Mouse (Mus musculus): Measurements from ENCODE around the gene Rreb1.

Rreb1 gene

DNA sequence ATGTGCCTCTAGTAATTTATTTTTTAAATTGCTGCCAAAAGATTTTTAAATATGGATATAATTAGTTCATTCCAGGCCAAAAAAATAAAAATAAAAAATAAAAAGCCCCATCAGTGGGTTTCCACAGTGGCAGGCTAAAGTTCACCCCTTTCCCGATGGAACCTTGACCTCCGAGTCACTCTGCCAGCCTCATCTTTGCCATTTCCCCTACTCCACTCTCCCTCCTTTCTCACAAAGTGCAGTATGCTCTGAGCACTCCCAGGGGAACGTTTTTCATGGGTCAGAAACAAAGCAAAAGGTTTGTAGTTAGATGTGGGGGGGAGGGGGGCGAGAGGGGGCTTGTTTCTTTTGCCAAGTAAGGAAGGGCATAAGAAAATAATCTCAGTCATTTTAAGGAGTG is 98.6 kb downstream of the Rreb1 start:
- DNase-seq (ENCODE audit: low spot score) = peak; percentile 84

- peak; percentile 75 for DNase-seq (ENCODE audit: low spot score)
These were observed 99.0 kb downstream of the Rreb1 start for GRCm38 (mm10) chr13:37877241-37877640.

DNA sequence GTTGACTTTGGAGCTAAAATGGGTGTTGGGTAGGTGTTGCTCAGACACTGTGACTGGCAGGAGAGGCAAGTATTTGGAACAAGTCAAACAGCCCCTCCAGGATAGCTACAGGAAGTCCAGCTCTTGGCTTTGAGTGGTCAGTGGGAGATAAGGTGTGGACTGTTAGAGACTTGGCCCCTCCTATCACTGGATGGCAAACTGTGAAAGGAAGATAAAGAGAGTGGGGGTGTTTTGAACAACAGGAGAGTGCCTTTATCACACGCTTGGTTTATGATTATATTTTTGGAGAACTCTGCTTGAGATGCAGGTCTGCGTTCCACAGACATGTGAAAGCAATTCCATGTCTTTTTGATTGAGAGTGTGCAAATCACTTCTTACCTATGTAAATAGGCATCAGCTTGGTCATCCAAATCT is 100.7 kb downstream of the Rreb1 start:
- no peak for DNase-seq (ENCODE audit: low spot score)

GRCm38 (mm10) chr13:37879556-37879955 is 101.4 kb downstream of the Rreb1 start:
- peak; percentile 48 for DNase-seq (ENCODE audit: low spot score)

DNA sequence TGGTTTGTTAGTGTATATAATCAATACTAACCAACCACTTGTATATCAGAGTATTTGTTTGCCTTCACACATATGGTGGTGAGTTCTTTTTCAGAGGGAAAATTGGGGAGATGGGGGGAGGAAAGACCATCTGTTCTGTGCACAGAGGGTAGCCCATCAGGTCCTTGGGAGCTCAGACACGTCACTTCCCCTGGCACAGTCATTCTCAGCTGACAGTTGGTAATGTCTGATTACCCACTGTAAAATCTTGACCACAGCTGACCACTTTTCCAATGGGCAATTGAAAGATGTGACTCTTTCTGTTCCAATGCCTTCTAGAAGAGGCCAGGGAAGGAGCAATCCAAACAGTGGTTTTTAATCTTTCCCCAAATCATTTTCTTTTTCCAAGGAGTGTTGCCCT is 101.8 kb downstream of the Rreb1 start:
- DNase-seq (ENCODE audit: low spot score) = no peak

DNA sequence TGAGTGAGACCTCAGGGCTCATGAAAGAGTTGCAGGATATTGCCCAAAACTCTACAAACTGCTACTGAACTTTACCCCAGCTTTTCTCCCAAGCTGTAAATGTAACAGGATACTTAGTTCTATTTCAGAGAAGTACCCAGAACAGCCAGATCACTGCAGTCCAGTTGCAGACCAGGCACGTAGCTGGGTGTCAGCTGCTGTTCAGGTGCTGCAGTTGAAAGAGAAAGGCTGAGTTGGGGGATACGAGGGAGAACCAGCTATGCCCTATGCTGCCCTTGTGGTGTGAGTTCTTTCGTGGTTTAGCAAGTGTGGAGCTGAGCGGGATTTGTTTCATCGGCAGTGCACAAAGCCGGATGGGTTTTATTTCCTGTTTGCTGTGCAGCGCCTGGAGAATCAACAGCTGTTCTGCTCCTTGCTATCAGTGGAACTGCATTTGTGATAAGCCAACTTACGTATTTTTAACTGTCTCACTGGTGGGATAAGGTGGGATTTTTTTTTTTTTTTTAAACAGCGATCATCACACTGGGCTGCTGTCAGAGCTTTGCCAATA is 102.5 kb downstream of the Rreb1 start:
- peak; percentile 76 for DNase-seq (ENCODE audit: low spot score)

DNA sequence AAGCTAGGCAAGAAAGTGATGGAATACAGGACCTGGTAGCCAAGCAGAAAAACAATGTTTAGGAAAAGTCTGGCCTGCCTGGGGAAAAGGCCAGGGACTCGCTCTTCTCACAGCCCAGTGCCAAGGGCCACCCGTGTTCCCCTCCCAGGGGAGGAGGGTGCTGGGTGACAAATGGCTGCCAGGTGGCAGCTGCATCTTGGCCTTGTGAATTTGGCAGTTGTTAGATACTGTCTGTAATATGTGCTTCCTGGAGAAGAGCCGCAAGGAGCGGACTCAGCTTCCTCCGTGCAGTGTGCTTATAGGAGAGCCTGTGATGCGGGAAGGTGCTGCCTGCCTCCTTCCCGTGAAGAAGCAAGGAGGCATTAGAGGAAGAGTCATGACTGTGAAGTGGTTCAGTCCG is 104.3 kb downstream of the Rreb1 start:
- peak; percentile 70 for DNase-seq (ENCODE audit: low spot score)

- peak; percentile 59 for DNase-seq (ENCODE audit: low spot score)
These were observed 104.8 kb downstream of the Rreb1 start for GRCm38 (mm10) chr13:37883008-37883407.

DNA sequence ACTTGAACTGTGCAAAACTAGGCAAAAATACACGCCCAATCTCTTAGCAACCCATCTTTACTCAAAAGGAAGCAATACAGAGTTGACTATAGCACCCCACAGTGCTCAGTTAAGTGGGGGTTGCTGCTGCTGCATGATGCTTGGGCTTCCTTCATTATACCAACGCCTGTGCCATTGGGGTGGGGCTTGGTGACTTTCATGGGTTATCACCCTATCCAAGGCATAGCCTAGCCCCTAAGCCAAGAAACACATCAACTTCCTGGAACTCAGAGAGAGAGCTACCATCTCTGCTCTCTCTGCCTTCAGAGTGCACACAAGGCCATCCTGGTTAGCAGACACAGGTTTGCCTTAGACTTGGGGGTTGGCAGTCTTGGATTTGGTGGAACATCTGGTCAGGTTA is 107.2 kb downstream of the Rreb1 start:
- DNase-seq (ENCODE audit: low spot score) = no peak

DNA sequence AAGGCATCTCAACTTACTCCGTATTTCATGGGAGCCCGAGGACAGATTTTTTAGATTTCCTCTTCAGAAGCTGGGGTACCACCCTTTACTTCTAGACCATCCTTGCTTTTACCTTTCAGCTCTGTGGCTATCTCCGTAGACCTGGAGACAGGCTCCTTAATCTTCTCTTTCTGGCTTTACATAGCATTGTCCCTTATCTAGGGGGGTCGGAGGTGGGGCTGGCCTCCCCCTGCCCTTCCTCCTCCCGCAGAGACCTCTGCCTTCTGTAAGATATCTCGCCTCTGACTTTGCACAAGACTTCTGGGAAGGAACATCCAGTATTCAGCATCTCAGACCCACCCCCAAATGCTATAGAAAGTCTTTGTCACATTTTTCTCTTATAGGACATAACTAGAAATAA is 107.8 kb downstream of the Rreb1 start:
- no peak for DNase-seq (ENCODE audit: low spot score)

DNA sequence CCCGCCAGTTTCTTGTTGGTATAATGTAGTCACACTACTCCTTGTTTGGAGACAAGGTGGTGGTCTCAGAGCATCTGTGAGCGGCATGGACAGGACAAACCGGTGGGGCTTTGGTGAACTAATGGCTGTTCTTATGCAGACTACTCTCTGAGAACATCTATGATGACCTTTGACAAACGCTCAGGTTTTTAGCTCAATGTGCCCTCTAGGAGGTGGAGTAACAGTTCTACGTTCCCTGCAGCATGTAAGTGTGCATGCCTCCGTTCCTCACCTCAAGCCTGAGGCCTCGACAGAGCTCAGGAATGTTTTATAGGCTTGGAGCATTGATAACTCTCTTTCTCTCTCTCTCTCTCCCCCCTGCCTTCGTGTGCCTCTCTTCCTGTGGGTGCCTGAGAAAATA is 116.6 kb downstream of the Rreb1 start:
- DNase-seq (ENCODE audit: low spot score) = no peak

- no peak for DNase-seq (ENCODE audit: low spot score)
These were observed 117.5 kb downstream of the Rreb1 start for GRCm38 (mm10) chr13:37895564-37896254.

GRCm38 (mm10) chr13:37896423-37896822 is 118.2 kb downstream of the Rreb1 start:
- no peak for DNase-seq (ENCODE audit: low spot score)

DNA sequence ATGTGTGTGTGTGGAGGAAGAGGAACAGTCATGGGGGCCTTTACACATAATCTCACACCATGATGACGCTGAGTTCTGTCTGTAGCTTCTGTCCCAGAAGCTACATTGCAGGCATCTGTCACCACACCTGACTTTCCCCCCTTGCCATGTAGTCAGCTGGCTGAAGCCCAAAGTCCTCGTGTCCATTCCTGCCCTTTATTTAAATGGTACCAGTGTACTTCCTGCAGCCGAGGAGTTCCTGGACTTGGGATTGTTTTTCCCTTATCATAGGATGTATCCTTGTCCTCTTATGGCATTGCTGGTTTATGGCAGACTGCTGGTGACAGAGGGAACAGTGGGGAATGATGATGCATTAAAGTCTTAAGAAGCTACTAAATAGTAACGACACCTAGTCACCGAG is 120.6 kb downstream of the Rreb1 start:
- no peak for DNase-seq (ENCODE audit: low spot score)

DNA sequence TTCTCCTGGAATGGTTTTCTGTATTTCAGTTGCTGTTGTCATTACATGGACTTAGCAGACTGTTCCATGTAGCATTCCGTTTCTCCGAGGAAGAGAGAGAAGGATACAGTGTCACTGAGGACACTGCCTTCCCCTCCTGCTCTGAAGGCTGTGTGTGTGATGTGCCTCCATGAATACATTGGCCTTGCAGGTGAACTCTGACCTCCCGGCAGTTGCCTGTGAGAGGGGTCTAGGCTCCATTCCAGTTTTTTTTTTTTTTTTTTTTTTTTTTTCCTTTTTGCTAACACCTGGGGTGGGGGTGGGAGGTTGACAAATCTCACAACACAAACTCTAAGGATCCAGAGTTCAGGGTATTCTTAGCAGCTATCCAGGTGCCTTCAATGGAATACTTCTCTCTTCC is 124.8 kb downstream of the Rreb1 start:
- no peak for DNase-seq (ENCODE audit: low spot score)

- DNase-seq (ENCODE audit: low spot score) = no peak
These were observed 125.3 kb downstream of the Rreb1 start for GRCm38 (mm10) chr13:37903476-37903875.

DNA sequence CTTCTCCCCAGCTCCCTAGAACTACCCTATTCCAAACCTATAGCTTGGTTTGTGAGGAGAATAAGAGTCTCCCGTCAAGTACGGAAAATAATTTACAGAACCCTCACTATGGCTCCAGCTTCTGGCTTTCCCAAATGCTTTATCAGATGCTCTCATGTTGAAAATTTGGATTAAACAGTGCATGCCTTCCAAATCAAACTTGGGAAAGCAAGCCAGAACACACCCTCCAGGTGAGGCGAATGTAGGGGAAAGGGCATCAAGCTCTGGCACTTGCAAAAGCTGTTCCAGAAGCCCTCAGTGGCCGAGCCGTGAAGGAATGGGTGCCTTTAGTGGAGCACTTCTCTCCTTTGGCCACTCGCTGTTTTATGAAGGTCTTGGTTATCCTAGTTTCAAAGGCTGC is 126.2 kb downstream of the Rreb1 start:
- DNase-seq (ENCODE audit: low spot score) = no peak

DNA sequence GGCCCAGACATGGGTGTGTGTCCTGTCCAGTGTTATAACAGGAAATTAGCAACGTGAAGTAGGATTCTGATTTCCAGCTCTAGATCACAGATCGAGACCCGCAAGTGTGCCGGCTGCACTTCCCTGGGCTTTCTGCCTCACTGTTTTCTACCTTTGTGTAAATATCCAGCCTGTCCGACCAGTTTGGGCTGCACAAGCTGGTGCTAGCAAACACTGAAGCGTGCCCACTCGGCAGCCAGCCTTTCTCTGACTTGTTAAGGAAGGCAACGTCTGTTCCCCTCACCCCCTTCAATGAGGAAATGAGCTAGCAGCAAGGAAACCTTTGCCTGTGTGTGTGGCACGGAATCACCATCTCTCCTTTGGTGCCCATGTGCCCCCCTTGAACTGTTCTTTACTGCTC is 129.9 kb downstream of the Rreb1 start:
- DNase-seq (ENCODE audit: low spot score) = no peak

GRCm38 (mm10) chr13:37908493-37908892 is 130.3 kb downstream of the Rreb1 start:
- no peak for DNase-seq (ENCODE audit: low spot score)

GRCm38 (mm10) chr13:37909225-37909624 is 131.0 kb downstream of the Rreb1 start:
- no peak for DNase-seq (ENCODE audit: low spot score)

DNA sequence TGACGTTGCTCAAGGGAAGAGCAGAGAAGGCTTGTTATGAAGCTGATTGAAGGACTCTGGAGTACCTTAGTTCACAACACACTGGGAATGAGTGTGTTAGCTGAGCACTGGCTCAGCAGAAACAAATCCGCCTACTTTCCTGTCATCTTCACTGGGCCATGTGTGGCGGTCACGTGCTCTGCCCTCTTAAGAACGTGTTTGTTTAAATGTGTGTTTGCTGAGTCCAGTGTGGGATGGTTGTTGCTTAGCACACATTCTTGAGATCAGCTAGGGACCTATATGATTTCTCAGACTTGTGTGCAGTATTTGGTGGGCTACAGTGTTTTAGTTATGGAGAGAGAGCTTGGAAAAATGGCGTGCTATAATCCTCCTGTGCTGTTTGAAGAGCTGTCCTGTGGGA is 133.8 kb downstream of the Rreb1 start:
- DNase-seq (ENCODE audit: low spot score) = no peak

DNA sequence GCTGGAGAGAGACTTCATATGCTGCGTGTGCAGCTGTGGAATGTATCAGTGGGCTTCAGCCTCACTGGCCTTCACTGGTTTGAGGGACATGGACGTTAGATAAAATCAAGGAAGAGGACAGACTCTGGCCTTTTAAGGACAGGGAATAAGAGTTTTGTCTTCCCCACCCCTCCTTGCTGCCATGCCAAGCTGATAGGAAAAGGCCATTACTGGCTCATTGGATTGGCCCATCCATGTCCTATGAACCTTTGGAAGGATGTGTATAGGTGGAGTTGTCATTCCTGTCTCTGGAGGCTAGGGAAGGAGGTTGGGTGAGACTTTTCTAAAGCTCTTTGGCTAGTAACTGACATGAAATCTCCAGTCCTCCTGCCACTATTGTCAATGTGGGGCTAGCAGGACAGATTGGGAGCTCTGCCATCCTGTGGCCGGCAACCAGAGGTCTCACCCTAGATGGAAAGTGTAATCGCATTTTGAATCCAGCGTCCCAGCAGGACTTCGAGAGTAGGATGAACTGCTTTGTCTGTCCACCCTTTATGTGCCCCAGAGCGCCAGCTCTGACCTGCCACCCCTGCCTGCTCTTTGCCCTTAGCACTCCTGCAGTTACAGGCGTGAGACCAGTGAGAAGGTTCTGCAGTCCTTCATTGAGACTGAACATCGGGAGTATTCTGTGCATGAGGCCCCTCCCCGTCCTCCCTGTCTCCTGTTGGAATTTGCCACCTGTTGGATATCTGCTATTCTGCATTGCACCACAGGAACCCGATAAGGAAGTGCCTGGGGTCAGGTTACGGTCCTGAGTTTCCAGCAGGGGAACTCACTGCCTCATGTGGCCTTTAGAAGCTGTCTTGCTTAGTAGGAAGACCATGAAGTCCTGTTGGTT is 134.6 kb downstream of the Rreb1 start:
- no peak for DNase-seq (ENCODE audit: low spot score)

DNA sequence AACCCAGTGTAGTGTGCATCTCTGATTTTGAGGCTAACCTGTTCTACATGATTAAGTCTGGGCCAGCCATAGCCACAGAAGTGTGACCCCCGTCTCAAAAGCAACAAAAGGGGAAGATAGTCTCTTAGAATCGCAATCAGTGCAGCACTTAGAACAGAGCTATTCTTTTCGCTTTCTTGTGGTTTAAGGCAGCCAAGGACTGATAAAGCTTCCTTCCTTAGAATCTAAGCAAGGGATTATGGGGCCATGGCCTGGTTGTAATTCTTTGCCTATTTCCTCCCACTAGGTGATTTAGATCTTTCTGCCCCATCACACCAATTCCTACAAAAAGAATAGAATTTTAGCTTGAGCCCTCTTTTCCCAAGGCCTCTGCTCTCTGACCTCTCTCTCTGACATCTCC is 135.8 kb downstream of the Rreb1 start:
- no peak for DNase-seq (ENCODE audit: low spot score)
